Mouse (Mus musculus): ENCODE measurements at regions not wholly inside any gene's neighbourhood (a gene's known extent, or its start where the extent isn't known, plus 50 kb on each side); places are given as distances from the start of the nearest gene placed in this dataset.

- Histone ChIP-seq H3K4me1 (replicated peaks; ENCODE audit: control insufficient read depth in 2 of 2, insufficient read depth in 2 of 2, low read length in 1 of 2) (no peaks in the 10 kb centered on the region), H3K4me2 (ENCODE audit: low read depth) (no peak overlapping the region), H3K27me3 (ENCODE audit: control insufficient read depth, insufficient read depth, low read length) (no peaks in the 10 kb centered on the region), H3K4me3 (ENCODE audit: insufficient read depth in 1 of 2, low read depth in 2 of 2, low read length in 2 of 2) (no peak overlapping the region), H3K9me3 (ENCODE audit: control insufficient read depth, low read length) (no peaks in the 10 kb centered on the region), H3K9ac (replicated peaks) (no peak overlapping the region), H3K27ac (no peak overlapping the region), H3K36me3 (replicated peaks; ENCODE audit: control insufficient read depth, insufficient read depth, low read depth) (no peaks in the 10 kb centered on the region)
- 56% methylated on average over 3 of the region's 3 CpGs for WGBS (ENCODE audit: insufficient replicate concordance)
- no peak for DNase-seq (ENCODE audit: low read depth in 3 of 3, low spot score in 3 of 3)
- no peak for ATAC-seq (ENCODE audit: insufficient read depth)
- TF ChIP-seq EP300 (IDR thresholded peaks at IDR 0.05; ENCODE audit: low read depth) (no peak), CTCF (IDR thresholded peaks at IDR 0.05; ENCODE audit: low read depth) (no peak)
Measured at GRCm38 (mm10) chr12:12594567-12594966, 332.6 kb downstream of the Fam49a start.

GRCm38 (mm10) chr12:12593343-12593742 is 331.4 kb downstream of the Fam49a start:
- 49% methylated on average over 2 of the region's 2 CpGs for WGBS (ENCODE audit: insufficient replicate concordance)
- H3K4me3 ChIP-seq (ENCODE audit: insufficient read depth in 1 of 2, low read depth in 2 of 2, low read length in 2 of 2), result no peak overlapping the region
- H3K4me2 ChIP-seq (ENCODE audit: low read depth), result no peak overlapping the region
- H3K27me3 ChIP-seq (ENCODE audit: control insufficient read depth, insufficient read depth, low read length), result no peaks in the 10 kb centered on the region
- H3K9me3 ChIP-seq (ENCODE audit: control insufficient read depth, low read length), result no peaks in the 10 kb centered on the region
- TF ChIP-seq EP300 (IDR thresholded peaks at IDR 0.05; ENCODE audit: low read depth) (no peak), CTCF (IDR thresholded peaks at IDR 0.05; ENCODE audit: low read depth) (no peak)
- H3K27ac ChIP-seq, result no peak overlapping the region
- H3K9ac ChIP-seq (replicated peaks), result no peak overlapping the region
- no peak for ATAC-seq (ENCODE audit: insufficient read depth)
- no peak for DNase-seq (ENCODE audit: low read depth in 3 of 3, low spot score in 3 of 3)
- H3K4me1 ChIP-seq (replicated peaks; ENCODE audit: control insufficient read depth in 2 of 2, insufficient read depth in 2 of 2, low read length in 1 of 2), result no peaks in the 10 kb centered on the region
- no peaks in the 10 kb centered on the region for H3K36me3 ChIP-seq (replicated peaks; ENCODE audit: control insufficient read depth, insufficient read depth, low read depth)

GRCm38 (mm10) chr12:12590753-12591291 is 328.9 kb downstream of the Fam49a start:
- no peak for ATAC-seq (ENCODE audit: insufficient read depth)
- no peak for DNase-seq (ENCODE audit: low read depth in 3 of 3, low spot score in 3 of 3)
- TF ChIP-seq CTCF (IDR thresholded peaks at IDR 0.05; ENCODE audit: low read depth) (no peak), EP300 (IDR thresholded peaks at IDR 0.05; ENCODE audit: low read depth) (no peak)
- no peaks in the 10 kb centered on the region for H3K4me1 ChIP-seq (replicated peaks; ENCODE audit: control insufficient read depth in 2 of 2, insufficient read depth in 2 of 2, low read length in 1 of 2)
- WGBS (ENCODE audit: insufficient replicate concordance), result 63% methylated on average over 8 of the region's 8 CpGs
- no peak overlapping the region for H3K4me3 ChIP-seq (ENCODE audit: insufficient read depth in 1 of 2, low read depth in 2 of 2, low read length in 2 of 2)
- no peaks in the 10 kb centered on the region for H3K9me3 ChIP-seq (ENCODE audit: control insufficient read depth, low read length)
- no peak overlapping the region for H3K4me2 ChIP-seq (ENCODE audit: low read depth)
- no peaks in the 10 kb centered on the region for H3K36me3 ChIP-seq (replicated peaks; ENCODE audit: control insufficient read depth, insufficient read depth, low read depth)
- no peak overlapping the region for H3K27ac ChIP-seq
- no peaks in the 10 kb centered on the region for H3K27me3 ChIP-seq (ENCODE audit: control insufficient read depth, insufficient read depth, low read length)
- no peak overlapping the region for H3K9ac ChIP-seq (replicated peaks)

- WGBS (ENCODE audit: insufficient replicate concordance), result 71% methylated on average over 5 of the region's 5 CpGs
Measured at GRCm38 (mm10) chr12:12588771-12589370, 326.9 kb downstream of the Fam49a start.

GRCm38 (mm10) chr12:12586436-12586835 is 324.5 kb downstream of the Fam49a start:
- ATAC-seq (ENCODE audit: insufficient read depth), result no peak

More at GRCm38 (mm10) chr12:12588771-12589370, 326.9 kb downstream of the Fam49a start:
- no peaks in the 10 kb centered on the region for H3K4me1 ChIP-seq (replicated peaks; ENCODE audit: control insufficient read depth in 2 of 2, insufficient read depth in 2 of 2, low read length in 1 of 2)
- H3K9ac ChIP-seq (replicated peaks), result no peak overlapping the region
- H3K4me2 ChIP-seq (ENCODE audit: low read depth), result no peak overlapping the region
- no peaks in the 10 kb centered on the region for H3K9me3 ChIP-seq (ENCODE audit: control insufficient read depth, low read length)
- DNase-seq (ENCODE audit: low read depth in 3 of 3, low spot score in 3 of 3) (no peak), ATAC-seq (ENCODE audit: insufficient read depth) (no peak)
- TF ChIP-seq CTCF (IDR thresholded peaks at IDR 0.05; ENCODE audit: low read depth) (no peak), EP300 (IDR thresholded peaks at IDR 0.05; ENCODE audit: low read depth) (no peak)
- no peak overlapping the region for H3K27ac ChIP-seq
- H3K4me3 ChIP-seq (ENCODE audit: insufficient read depth in 1 of 2, low read depth in 2 of 2, low read length in 2 of 2), result no peak overlapping the region
- no peaks in the 10 kb centered on the region for H3K36me3 ChIP-seq (replicated peaks; ENCODE audit: control insufficient read depth, insufficient read depth, low read depth)
- H3K27me3 ChIP-seq (ENCODE audit: control insufficient read depth, insufficient read depth, low read length), result no peaks in the 10 kb centered on the region

More at GRCm38 (mm10) chr12:12586436-12586835, 324.5 kb downstream of the Fam49a start:
- Histone ChIP-seq H3K4me2 (ENCODE audit: low read depth) (no peak overlapping the region), H3K27ac (no peak overlapping the region), H3K4me1 (replicated peaks; ENCODE audit: control insufficient read depth in 2 of 2, insufficient read depth in 2 of 2, low read length in 1 of 2) (no peaks in the 10 kb centered on the region), H3K4me3 (ENCODE audit: insufficient read depth in 1 of 2, low read depth in 2 of 2, low read length in 2 of 2) (no peak overlapping the region), H3K9me3 (ENCODE audit: control insufficient read depth, low read length) (no peaks in the 10 kb centered on the region), H3K9ac (replicated peaks) (no peak overlapping the region), H3K36me3 (replicated peaks; ENCODE audit: control insufficient read depth, insufficient read depth, low read depth) (no peaks in the 10 kb centered on the region), H3K27me3 (ENCODE audit: control insufficient read depth, insufficient read depth, low read length) (no peaks in the 10 kb centered on the region)
- 68% methylated on average over 6 of the region's 6 CpGs for WGBS (ENCODE audit: insufficient replicate concordance)
- TF ChIP-seq CTCF (IDR thresholded peaks at IDR 0.05; ENCODE audit: low read depth) (no peak), EP300 (IDR thresholded peaks at IDR 0.05; ENCODE audit: low read depth) (no peak)
- no peak for DNase-seq (ENCODE audit: low read depth in 3 of 3, low spot score in 3 of 3)
